Mouse (Mus musculus): ENCODE measurements at regions not wholly inside any gene's neighbourhood (a gene's known extent, or its start where the extent isn't known, plus 50 kb on each side); places are given as distances from the start of the nearest gene placed in this dataset.

DNA sequence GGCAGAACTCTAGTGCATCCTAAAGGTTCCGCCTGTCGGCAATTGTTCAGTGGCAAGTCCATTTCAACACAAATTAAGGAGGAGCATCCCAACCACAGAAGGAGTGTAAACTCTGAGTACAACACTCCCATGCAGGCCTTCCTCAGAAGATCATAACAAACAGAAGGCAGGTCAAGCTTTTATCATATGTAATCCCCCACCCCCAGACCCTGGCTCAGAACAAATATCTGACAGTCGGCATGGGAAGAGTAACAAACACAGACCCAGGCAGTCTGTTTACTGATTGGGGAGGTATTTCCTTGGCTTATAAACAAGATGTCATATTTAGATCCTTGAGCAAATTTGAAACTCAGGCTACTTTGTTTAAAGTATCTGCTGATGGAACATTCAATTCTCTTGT is 174.9 kb upstream of the Rnaseh2b start:
- no peaks in the 10 kb centered on the region for H3K9me3 ChIP-seq (replicated peaks)
- WGBS, result 94% methylated on average over 3 of the region's 3 CpGs
- H3K27ac ChIP-seq, result no peak overlapping the region
- ATAC-seq, result no peak
- H3K27me3 ChIP-seq, result no peaks in the 10 kb centered on the region
- no peaks in the 10 kb centered on the region for H3K36me3 ChIP-seq (ENCODE audit: poor library complexity, severe bottlenecking)
- no peak overlapping the region for H3K4me3 ChIP-seq
- no peak overlapping the region for H3K4me2 ChIP-seq
- H3K4me1 ChIP-seq, result no peaks in the 10 kb centered on the region
- H3K9ac ChIP-seq, result no peak overlapping the region

DNA sequence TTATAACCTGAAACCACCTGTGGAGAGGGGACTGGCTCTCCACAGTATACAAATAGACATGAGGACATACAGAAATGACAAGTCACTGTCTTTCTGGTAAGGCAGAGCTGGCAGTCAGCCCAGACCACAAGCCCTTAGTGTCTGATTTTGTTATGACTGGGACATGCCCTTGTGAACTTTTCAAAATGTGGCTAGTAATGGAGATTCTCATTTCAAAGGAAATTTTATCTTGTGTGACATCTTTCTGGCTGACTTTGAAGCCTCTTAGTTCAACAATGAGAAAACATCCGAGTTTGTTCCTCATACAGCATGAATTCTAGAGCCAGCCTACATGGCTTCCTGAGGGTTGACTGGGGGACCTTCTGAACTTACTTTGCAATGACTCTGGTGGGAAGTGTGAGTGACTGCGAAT is 173.8 kb upstream of the Rnaseh2b start:
- H3K9ac ChIP-seq, result no peak overlapping the region
- H3K36me3 ChIP-seq (ENCODE audit: poor library complexity, severe bottlenecking), result no peaks in the 10 kb centered on the region
- no peaks in the 10 kb centered on the region for H3K9me3 ChIP-seq (replicated peaks)
- H3K27ac ChIP-seq, result no peak overlapping the region
- ATAC-seq, result no peak
- H3K4me3 ChIP-seq, result no peak overlapping the region
- H3K4me1 ChIP-seq, result no peaks in the 10 kb centered on the region
- 72% methylated on average over 2 of the region's 2 CpGs for WGBS
- no peaks in the 10 kb centered on the region for H3K27me3 ChIP-seq
- no peak overlapping the region for H3K4me2 ChIP-seq

DNA sequence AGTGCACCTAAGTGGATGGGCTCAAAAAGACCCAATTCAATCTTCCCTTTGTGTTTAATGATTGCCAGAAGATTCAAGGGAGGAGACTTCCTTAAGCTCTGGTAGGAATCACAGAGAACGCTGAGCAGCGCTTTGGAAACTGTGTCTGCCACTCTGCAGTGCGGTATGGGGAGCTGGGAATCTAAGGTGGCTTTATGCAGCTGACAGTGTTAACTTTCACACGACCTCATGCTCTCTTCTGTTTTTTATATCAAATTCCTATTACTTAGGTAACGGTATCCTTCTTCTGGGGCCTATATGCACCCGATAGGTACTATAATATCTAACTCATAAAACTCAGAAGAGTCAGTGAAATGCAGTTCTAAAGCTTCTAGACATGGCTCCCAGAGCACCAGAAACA is 163.5 kb upstream of the Rnaseh2b start:
- Histone ChIP-seq H3K27ac (no peak overlapping the region), H3K9ac (no peak overlapping the region), H3K4me1 (no peaks in the 10 kb centered on the region), H3K4me3 (no peak overlapping the region), H3K27me3 (no peaks in the 10 kb centered on the region), H3K9me3 (replicated peaks) (no peaks in the 10 kb centered on the region), H3K4me2 (no peak overlapping the region), H3K36me3 (ENCODE audit: poor library complexity, severe bottlenecking) (no peaks in the 10 kb centered on the region)
- WGBS, result 83% methylated on average over 6 of the region's 6 CpGs
- ATAC-seq, result no peak

DNA sequence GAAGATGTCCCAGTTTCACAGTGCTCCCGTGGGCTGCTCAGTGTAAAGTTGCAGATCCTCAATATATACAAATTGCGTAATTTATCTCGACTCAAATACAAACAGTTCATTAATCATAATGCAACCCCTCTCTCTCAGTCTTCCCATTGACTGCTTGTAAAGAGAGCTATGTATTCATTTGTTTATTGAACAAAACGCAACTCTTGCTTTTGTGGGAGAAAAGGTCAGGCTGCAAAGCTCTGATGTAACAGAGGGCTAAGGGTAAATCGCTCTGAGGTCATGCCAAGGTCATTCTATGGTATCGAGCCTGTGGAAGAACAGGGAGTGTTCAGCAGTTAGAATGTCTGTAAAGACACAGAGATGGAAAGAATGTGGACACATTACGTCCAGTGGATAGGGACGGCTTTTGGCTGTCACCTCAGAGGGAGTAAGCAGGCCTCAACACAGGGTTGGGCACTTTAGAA is 160.0 kb upstream of the Rnaseh2b start:
- H3K4me1 ChIP-seq, result no peaks in the 10 kb centered on the region
- WGBS, result 79% methylated on average over 8 of the region's 8 CpGs
- H3K4me2 ChIP-seq, result no peak overlapping the region
- peaks cover 13% of the 10 kb centered on the region for H3K9me3 ChIP-seq (replicated peaks)
- no peaks in the 10 kb centered on the region for H3K27me3 ChIP-seq
- H3K27ac ChIP-seq, result no peak overlapping the region
- no peak overlapping the region for H3K4me3 ChIP-seq
- no peak for ATAC-seq
- H3K36me3 ChIP-seq (ENCODE audit: poor library complexity, severe bottlenecking), result no peaks in the 10 kb centered on the region
- H3K9ac ChIP-seq, result no peak overlapping the region

DNA sequence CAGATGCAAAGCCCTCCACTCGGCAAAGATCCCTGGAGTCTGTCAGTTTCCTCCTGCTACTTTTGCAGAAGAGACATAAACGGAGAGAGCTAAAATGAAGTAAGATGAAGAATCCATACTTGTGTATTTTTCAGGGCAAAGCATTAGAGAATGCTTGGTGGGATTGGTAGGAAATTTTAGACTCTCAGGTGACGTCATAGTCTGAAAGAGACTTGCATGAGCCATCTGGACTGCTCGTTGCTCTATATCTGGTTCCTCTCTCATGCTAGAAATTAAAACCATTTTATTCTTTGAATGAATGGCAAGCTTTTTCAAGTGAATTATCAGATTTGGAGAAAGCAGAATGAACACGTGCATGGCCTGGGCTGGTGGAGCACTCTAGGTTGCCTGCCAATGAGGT is 154.4 kb upstream of the Rnaseh2b start:
- no peaks in the 10 kb centered on the region for H3K27me3 ChIP-seq
- H3K9me3 ChIP-seq (replicated peaks), result peaks cover 13% of the 10 kb centered on the region
- no peak overlapping the region for H3K4me2 ChIP-seq
- 82% methylated on average over 5 of the region's 5 CpGs for WGBS
- no peak overlapping the region for H3K27ac ChIP-seq
- H3K4me3 ChIP-seq, result no peak overlapping the region
- H3K9ac ChIP-seq, result no peak overlapping the region
- H3K36me3 ChIP-seq (ENCODE audit: poor library complexity, severe bottlenecking), result no peaks in the 10 kb centered on the region
- H3K4me1 ChIP-seq, result no peaks in the 10 kb centered on the region
- no peak for ATAC-seq

DNA sequence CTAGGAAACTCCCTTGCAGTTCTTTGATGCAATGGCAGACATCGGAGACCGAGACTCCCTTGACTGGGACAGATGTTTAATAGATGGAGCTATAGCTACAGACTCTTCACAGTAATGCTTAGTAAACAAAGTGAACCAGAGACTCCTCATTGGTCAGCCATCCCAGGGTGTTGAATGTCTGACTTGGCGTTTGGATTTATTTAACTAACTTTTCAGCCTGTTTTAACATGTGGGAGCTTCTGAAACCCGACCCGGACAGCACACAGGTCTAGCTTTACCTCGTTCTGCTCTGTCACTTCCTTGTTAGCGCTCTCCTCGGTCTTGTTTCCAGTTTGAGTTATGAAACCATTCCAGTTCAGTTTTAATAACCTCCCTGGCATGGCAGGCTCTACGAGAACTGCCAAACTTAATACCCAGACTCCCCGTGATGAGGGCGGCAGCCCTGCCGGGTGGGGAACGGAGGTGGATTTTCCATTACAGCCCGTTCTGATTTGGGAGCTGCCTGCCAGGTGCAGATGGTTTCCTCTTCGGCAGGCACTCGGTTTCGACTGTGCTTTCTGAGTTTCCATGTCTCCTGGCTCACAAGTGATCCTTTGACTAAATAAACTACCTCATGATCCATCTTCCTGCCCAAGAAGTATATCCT is 147.9 kb upstream of the Rnaseh2b start:
- Histone ChIP-seq H3K9me3 (replicated peaks) (no peaks in the 10 kb centered on the region), H3K9ac (no peak overlapping the region), H3K36me3 (ENCODE audit: poor library complexity, severe bottlenecking) (no peaks in the 10 kb centered on the region), H3K27me3 (no peaks in the 10 kb centered on the region), H3K4me2 (no peak overlapping the region), H3K4me1 (no peaks in the 10 kb centered on the region), H3K4me3 (no peak overlapping the region), H3K27ac (no peak overlapping the region)
- WGBS, result 89% methylated on average over 17 of the region's 17 CpGs
- ATAC-seq, result no peak

DNA sequence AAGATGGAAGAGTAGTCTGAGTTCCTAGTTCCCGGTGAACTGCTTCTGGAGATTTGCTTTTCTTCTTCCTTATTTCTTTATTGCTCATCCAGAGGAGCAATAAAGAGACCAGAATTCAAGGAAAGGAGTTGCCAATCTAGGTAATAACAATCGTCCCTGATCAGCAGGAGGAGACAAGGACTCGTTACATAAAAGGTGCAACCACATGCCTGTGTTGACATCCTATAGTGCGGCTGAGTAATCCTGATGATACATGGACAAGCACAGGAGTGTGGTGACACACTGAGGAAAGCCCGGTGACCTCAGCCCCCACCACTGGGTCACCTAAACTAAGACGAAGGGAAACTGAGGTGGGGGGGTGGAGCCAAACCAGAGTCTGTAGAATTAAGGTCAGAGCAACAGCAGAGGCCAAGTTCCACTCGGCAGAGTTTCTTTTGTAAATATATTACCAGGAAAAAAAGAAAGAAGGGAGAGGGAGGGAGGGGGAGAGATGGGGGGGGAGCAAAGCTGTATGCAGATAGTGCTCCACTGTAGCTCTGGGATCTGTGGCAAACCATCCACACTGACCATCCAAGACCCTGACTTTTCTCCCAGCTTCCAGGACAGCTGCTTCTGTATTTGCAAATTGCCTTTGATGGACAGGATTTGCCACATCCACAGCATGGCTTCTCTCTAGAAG is 135.2 kb upstream of the Rnaseh2b start:
- H3K36me3 ChIP-seq (ENCODE audit: poor library complexity, severe bottlenecking), result no peaks in the 10 kb centered on the region
- no peak overlapping the region for H3K9ac ChIP-seq
- no peak overlapping the region for H3K27ac ChIP-seq
- no peak for ATAC-seq
- H3K27me3 ChIP-seq, result no peaks in the 10 kb centered on the region
- 78% methylated on average over 7 of the region's 7 CpGs for WGBS
- no peak overlapping the region for H3K4me3 ChIP-seq
- no peak overlapping the region for H3K4me2 ChIP-seq
- no peaks in the 10 kb centered on the region for H3K4me1 ChIP-seq
- no peaks in the 10 kb centered on the region for H3K9me3 ChIP-seq (replicated peaks)

DNA sequence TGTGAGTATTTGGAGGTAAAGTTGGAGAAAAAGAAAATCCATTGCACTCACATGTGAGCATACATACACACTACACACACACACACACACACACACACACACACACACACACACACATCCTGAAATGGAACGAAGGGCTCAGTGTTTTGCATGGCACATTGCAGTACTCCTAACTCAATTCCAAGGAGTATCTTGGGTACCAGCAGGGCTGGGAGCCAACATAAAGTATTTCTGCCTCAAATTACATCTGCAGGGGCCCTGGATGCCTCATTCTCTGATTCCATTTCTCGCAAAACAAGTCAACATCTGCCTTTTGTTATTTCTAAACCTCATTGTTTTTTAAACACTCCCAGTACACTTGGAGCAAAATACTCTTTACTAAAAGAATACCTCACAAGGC is 132.7 kb upstream of the Rnaseh2b start:
- H3K4me1 ChIP-seq, result no peaks in the 10 kb centered on the region
- H3K27me3 ChIP-seq, result no peaks in the 10 kb centered on the region
- no peak overlapping the region for H3K9ac ChIP-seq
- H3K36me3 ChIP-seq (ENCODE audit: poor library complexity, severe bottlenecking), result no peaks in the 10 kb centered on the region
- 80% methylated on average over 2 of the region's 2 CpGs for WGBS
- no peak for ATAC-seq
- no peak overlapping the region for H3K27ac ChIP-seq
- H3K4me2 ChIP-seq, result no peak overlapping the region
- H3K9me3 ChIP-seq (replicated peaks), result no peaks in the 10 kb centered on the region
- no peak overlapping the region for H3K4me3 ChIP-seq

DNA sequence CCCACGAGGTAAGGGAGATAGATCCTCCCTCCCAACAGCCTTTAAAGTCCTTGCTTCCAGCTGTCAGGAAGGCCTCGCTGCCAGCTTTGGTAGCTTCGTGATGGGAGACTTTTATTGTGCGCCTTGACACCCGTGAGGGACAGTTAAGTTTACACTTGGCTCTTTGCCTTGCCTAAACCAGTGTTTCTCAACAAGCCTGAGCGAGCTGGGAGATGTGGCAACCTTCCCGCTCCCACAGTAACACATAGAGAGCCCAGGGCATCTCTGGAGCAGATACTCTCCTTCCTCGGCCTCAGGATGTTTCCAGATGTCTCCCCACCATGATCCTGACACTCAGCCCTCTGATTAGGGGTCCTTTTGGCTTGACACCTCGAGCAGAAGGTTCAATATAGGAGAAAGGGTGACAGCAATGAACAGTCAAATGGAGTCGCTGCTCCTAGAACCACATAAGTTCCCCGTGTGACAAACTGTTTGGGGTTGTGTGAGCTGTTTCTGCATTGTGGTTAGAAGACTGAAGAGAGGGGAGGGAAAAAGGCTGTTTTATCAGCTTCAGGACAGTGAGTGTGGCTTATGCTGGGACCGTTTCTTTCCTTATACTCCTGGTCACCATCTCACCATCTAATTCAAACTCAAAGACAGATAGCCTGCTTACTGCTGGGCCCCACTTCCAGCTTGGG is 129.1 kb upstream of the Rnaseh2b start:
- ATAC-seq, result no peak
- H3K4me1 ChIP-seq, result no peaks in the 10 kb centered on the region

DNA sequence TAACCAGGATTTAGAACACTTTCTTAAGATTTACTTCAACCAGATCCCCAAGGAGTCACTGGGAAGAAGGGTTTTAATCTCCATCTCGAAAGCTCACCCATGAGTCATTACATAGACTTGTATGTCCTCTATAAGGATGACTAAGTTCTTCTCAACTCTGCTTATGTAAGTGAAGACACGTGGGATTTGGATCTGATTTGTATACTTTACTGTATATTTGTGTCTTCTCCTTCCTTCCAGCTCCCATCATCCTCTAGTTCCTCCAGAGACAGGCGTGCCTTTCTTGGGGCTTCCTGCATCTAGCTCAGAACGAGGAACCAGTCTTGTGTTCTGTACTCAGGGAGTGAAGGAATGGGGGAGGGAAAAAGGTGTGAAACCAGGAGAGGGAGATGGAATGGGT is 127.5 kb upstream of the Rnaseh2b start:
- Histone ChIP-seq H3K9me3 (replicated peaks) (no peaks in the 10 kb centered on the region), H3K27me3 (no peaks in the 10 kb centered on the region), H3K27ac (no peak overlapping the region), H3K4me1 (no peaks in the 10 kb centered on the region), H3K4me3 (no peak overlapping the region), H3K36me3 (ENCODE audit: poor library complexity, severe bottlenecking) (no peaks in the 10 kb centered on the region), H3K4me2 (no peak overlapping the region), H3K9ac (no peak overlapping the region)
- WGBS, result 82% methylated on average over 4 of the region's 4 CpGs
- ATAC-seq, result no peak

More for the DNA sequence above, 129.1 kb upstream of the Rnaseh2b start:
- Histone ChIP-seq H3K4me2 (no peak overlapping the region), H3K9me3 (replicated peaks) (no peaks in the 10 kb centered on the region), H3K9ac (no peak overlapping the region), H3K4me3 (no peak overlapping the region), H3K27ac (no peak overlapping the region), H3K27me3 (no peaks in the 10 kb centered on the region), H3K36me3 (ENCODE audit: poor library complexity, severe bottlenecking) (no peaks in the 10 kb centered on the region)
- 81% methylated on average over 12 of the region's 12 CpGs for WGBS

DNA sequence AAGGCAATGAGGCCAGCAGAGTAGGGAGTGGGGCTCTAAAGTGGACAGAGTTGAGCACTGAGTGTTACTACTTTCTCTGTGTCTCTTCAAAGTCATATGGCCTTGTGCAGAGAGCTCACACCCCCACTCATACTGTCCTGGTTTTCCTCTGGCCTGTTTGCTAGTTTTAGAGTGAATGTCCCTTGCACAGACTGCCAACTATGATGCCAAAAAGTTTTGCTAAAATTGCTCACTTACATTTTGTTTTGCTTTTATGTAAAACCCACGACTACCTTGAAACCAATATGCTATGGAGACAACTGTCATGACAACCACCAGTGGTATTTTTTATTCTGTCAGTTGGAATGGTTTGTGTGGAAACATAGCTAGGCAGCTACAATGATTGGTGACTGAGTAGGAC is 126.4 kb upstream of the Rnaseh2b start:
- Histone ChIP-seq H3K27ac (no peak overlapping the region), H3K9me3 (replicated peaks) (no peaks in the 10 kb centered on the region), H3K27me3 (no peaks in the 10 kb centered on the region), H3K36me3 (ENCODE audit: poor library complexity, severe bottlenecking) (no peaks in the 10 kb centered on the region), H3K9ac (no peak overlapping the region), H3K4me3 (no peak overlapping the region), H3K4me2 (no peak overlapping the region), H3K4me1 (peaks cover 6% of the 10 kb centered on the region)
- WGBS, result 70% methylated on average over 1 of the region's 1 CpGs
- no peak for ATAC-seq

DNA sequence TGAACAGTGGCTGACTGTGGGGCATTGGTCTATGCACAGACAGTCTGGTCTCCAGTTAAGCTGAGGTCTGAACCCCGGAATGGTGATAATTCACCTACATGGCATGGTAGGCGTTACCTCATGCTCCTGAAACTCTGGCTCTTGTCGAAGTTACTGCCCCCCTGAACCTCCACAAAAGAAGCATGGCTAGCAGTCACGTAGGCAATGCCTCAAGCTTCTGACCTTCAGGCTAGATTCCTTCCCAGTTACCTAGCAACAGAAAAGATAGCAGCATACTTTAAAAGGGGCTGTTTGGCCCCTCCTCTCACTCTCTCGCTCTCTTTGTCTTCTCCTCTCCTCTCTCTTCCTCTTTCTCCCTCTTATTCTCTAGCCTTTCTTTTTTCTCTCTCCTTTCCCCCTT is 125.8 kb upstream of the Rnaseh2b start:
- Histone ChIP-seq H3K4me3 (no peak overlapping the region), H3K9ac (no peak overlapping the region), H3K4me2 (no peak overlapping the region), H3K27ac (no peak overlapping the region), H3K9me3 (replicated peaks) (no peaks in the 10 kb centered on the region), H3K27me3 (no peaks in the 10 kb centered on the region), H3K36me3 (ENCODE audit: poor library complexity, severe bottlenecking) (no peaks in the 10 kb centered on the region), H3K4me1 (peaks cover 11% of the 10 kb centered on the region)
- WGBS, result 60% methylated on average over 5 of the region's 5 CpGs
- no peak for ATAC-seq
